Mouse (Mus musculus) adrenal gland, adult 2 months (tissue): Measurements from ENCODE around the gene Agxt. TPM values are rescaled to one million over a fixed set of nuclear protein-coding genes. Genes with fewer than 3 reads are reported as not detected.

Experiments used
- polyA plus RNA-seq: library from polyadenylated mRNA; depleted of rRNA; stranded (reverse); fragments of >200 nt; gene quantifications from 2 replicates; pipeline ENCODE4 v1.2.3, GENCODE M21; 2012; rRNA removed
- total RNA-seq, 2 experiments: library from RNA; stranded (reverse); gene quantifications; 2 replicates each; pipeline ENCODE4 v1.2.3; 2021

Agxt gene
- total and polyA plus RNA-seq, 3 experiments: 0.44 to 0.92 TPM; not detected in 1

Other genes with a start within 250 kb of the Agxt start
- 1 to 10 TPM in 1 of 2 experiments, under 1 TPM in 1; 0.69 to 1.0 TPM for gene Ankmy1, start 232.3 kb upstream of the Agxt start, total RNA-seq
- gene Ankmy1, start 232.3 kb upstream of the Agxt start, polyA plus RNA-seq: 0.18 and 0.26 TPM in 2 replicates
- 10 to 100 TPM; 12.5 to 17.2 TPM for gene Dusp28, start 228.3 kb upstream of the Agxt start, total RNA-seq
- 97.2 and 107 TPM in 2 replicates for gene Dusp28, start 228.3 kb upstream of the Agxt start, polyA plus RNA-seq
- gene Rnpepl1, start 224.5 kb upstream of the Agxt start, total RNA-seq: 10 to 100 TPM; 71.2 to 90.8 TPM
- 524 and 593 TPM in 2 replicates for gene Rnpepl1, start 224.5 kb upstream of the Agxt start, polyA plus RNA-seq
- 10 to 100 TPM; 16.1 to 18.3 TPM for gene Capn10, start 200.9 kb upstream of the Agxt start, total RNA-seq
- gene Capn10, start 200.9 kb upstream of the Agxt start, polyA plus RNA-seq: 45.9 and 50.7 TPM in 2 replicates
- gene Gpr35, start 184.4 kb upstream of the Agxt start, total RNA-seq: 1 to 10 TPM in 1 of 2 experiments, under 1 TPM in 1; 0.76 to 2.2 TPM
- 1.2 and 2.1 TPM in 2 replicates for gene Gpr35, start 184.4 kb upstream of the Agxt start, polyA plus RNA-seq
- gene Aqp12, start 128.9 kb upstream of the Agxt start, total RNA-seq: under 1 TPM in 1 of 2 experiments, not detected in 1; 0.26 TPM
- gene Aqp12, start 128.9 kb upstream of the Agxt start, polyA plus RNA-seq: not detected in 2 replicates
- gene Kif1a, start 33.3 kb upstream of the Agxt start, total RNA-seq: 10 to 100 TPM; 33.6 to 43.0 TPM
- gene Kif1a, start 33.3 kb upstream of the Agxt start, polyA plus RNA-seq: 25.7 and 29.0 TPM in 2 replicates
- gene 2310007B03Rik, start 25.7 kb downstream of the Agxt start, total RNA-seq: not detected
- not detected in 2 replicates for gene 2310007B03Rik, start 25.7 kb downstream of the Agxt start, polyA plus RNA-seq
- gene Crocc2, start 33.5 kb downstream of the Agxt start, total RNA-seq: not detected
- gene Crocc2, start 33.5 kb downstream of the Agxt start, polyA plus RNA-seq: 0.02 TPM in 1 of 2 replicates, not detected in the other
- gene Sned1, start 100.6 kb downstream of the Agxt start, total RNA-seq: 10 to 100 TPM; 13.8 to 18.6 TPM
- gene Sned1, start 100.6 kb downstream of the Agxt start, polyA plus RNA-seq: 30.9 and 34.9 TPM in 2 replicates
- 10 to 100 TPM; 25.8 to 28.7 TPM for gene Mterf4, start 170.7 kb downstream of the Agxt start, total RNA-seq
- gene Mterf4, start 170.7 kb downstream of the Agxt start, polyA plus RNA-seq: 7.2 and 9.0 TPM in 2 replicates
- gene Ppp1r7, start 207.6 kb downstream of the Agxt start, total RNA-seq: 10 to 100 TPM; 18.2 to 24.0 TPM
- gene Ppp1r7, start 207.6 kb downstream of the Agxt start, polyA plus RNA-seq: 2.2 and 2.5 TPM in 2 replicates
- gene Pask, start 208.2 kb downstream of the Agxt start, total RNA-seq: 1 to 10 TPM; 2.3 to 5.9 TPM
- gene Pask, start 208.2 kb downstream of the Agxt start, polyA plus RNA-seq: 0.85 and 1.7 TPM in 2 replicates
- not detected for gene Ano7, start 238.7 kb downstream of the Agxt start, total RNA-seq
- 0.07 and 0.21 TPM in 2 replicates for gene Ano7, start 238.7 kb downstream of the Agxt start, polyA plus RNA-seq